Mouse (Mus musculus) MEL (cell line): ENCODE data around the gene Sema3e. TPM values are rescaled to one million over a fixed set of nuclear protein-coding genes. Genes with fewer than 3 reads are reported as not detected.

Experiments
- DNase-seq: peaks from one replicate; pipeline ENCODE4 v3.0.0; 2011; ENCODE audit warnings: low read depth, low spot score
- H3K27ac ChIP-seq: 2 replicates; pipeline ENCODE4 v1.5.1; 2012; ENCODE audit warnings: low read depth, mild to moderate bottlenecking, control low read depth, low read length, moderate library complexity; ENCODE audit not compliant: control insufficient read depth
- H3K27me3 ChIP-seq, 2 experiments: fragments of 150-350 bp in 1 of 2; sonication (generic) in 1 of 2; 2 replicates each; pipeline ENCODE4 v1.6.1; 2012; ENCODE audit warnings: low read length in 2 of 2, mild to moderate bottlenecking in 2 of 2, improper control_type of control experiment in 1 of 2, moderate library complexity in 1 of 2; ENCODE audit not compliant: insufficient read depth in 2 of 2, control insufficient read depth in 1 of 2
- H3K36me3 ChIP-seq, 2 experiments: 2 replicates each; pipeline ENCODE4 v1.6.1; 2012 to 2014; ENCODE audit warnings: low read length in 2 of 2, improper control_type of control experiment in 1 of 2, inconsistent platforms in 1 of 2, mild to moderate bottlenecking in 1 of 2; ENCODE audit not compliant: insufficient read depth in 2 of 2, control insufficient read depth in 1 of 2
- H3K4me1 ChIP-seq, 2 experiments: fragments of 150-350 bp in 1 of 2; sonication (generic) in 1 of 2; 2 replicates each; pipeline ENCODE4 v1.6.1; 2012; ENCODE audit warnings: low read length in 2 of 2, improper control_type of control experiment in 1 of 2, mild to moderate bottlenecking in 1 of 2; ENCODE audit not compliant: insufficient read depth in 2 of 2, control insufficient read depth in 1 of 2
- H3K4me3 ChIP-seq, 2 experiments: fragments of 150-350 bp in 1 of 2; sonication (generic) in 1 of 2; 2 replicates each; pipeline ENCODE4 v1.5.1; 2012; ENCODE audit warnings: low read depth in 2 of 2, low read length in 2 of 2, mild to moderate bottlenecking in 2 of 2, moderate library complexity in 2 of 2, control low read depth in 1 of 2, improper control_type of control experiment in 1 of 2; ENCODE audit not compliant: control insufficient read depth in 1 of 2, insufficient read depth in 1 of 2
- H3K79me2 ChIP-seq: 2 replicates; pipeline ENCODE4 v1.6.1; 2012; ENCODE audit warnings: mild to moderate bottlenecking, low read length, moderate library complexity; ENCODE audit not compliant: control insufficient read depth, poor library complexity, insufficient read depth
- H3K9ac ChIP-seq: 2 replicates; pipeline ENCODE4 v1.6.1; 2012; ENCODE audit warnings: low read depth, mild to moderate bottlenecking, control low read depth, low read length, moderate library complexity; ENCODE audit not compliant: control insufficient read depth, poor library complexity, severe bottlenecking
- H3K9me3 ChIP-seq: fragments of 150-350 bp; sonication (generic); replicated peaks from 2 replicates; pipeline ENCODE4 v1.6.1; 2012; ENCODE audit warnings: mild to moderate bottlenecking, low read length, improper control_type of control experiment, moderate library complexity; ENCODE audit not compliant: insufficient read depth
- BHLHE40 ChIP-seq: IDR thresholded peaks from 2 replicates; pipeline ENCODE4 v1.6.1; 2012; ENCODE audit warnings: low read depth, mild to moderate bottlenecking, inconsistent platforms, low read length, improper control_type of control experiment, borderline replicate concordance
- CTCF ChIP-seq, 3 experiments: IDR thresholded peaks in 2 of 3; conservative IDR thresholded peaks in 1 of 3; 2 replicates each; pipeline ENCODE4 v1.5.1; 2011 to 2012; ENCODE audit warnings: low read length in 3 of 3, low read depth in 2 of 3, mild to moderate bottlenecking in 2 of 3, improper control_type of control experiment in 1 of 3, inconsistent platforms in 1 of 3, mixed read lengths in 1 of 3, moderate library complexity in 1 of 3; ENCODE audit not compliant: control insufficient read depth in 1 of 3, insufficient read depth in 1 of 3, poor library complexity in 1 of 3, severe bottlenecking in 1 of 3
- ELF1 ChIP-seq: IDR thresholded peaks from 2 replicates; pipeline ENCODE4 v1.6.1; 2014; ENCODE audit warnings: low read depth, mild to moderate bottlenecking, inconsistent platforms, low read length, improper control_type of control experiment, moderate library complexity
- EP300 ChIP-seq, 2 experiments: IDR thresholded peaks; 2 replicates each; pipeline ENCODE4 v1.6.1; 2011; ENCODE audit warnings: improper control_type of control experiment in 2 of 2, low read length in 2 of 2, low read depth in 1 of 2, mild to moderate bottlenecking in 1 of 2
- GATA1 ChIP-seq: IDR thresholded peaks from 2 replicates; pipeline ENCODE4 v1.6.1; 2011; ENCODE audit warnings: low read depth, low read length, improper control_type of control experiment
- JUND ChIP-seq: IDR thresholded peaks from 2 replicates; pipeline ENCODE4 v1.6.1; 2011; ENCODE audit warnings: low read depth, mild to moderate bottlenecking, improper control_type of control experiment, low read length
- KAT2A ChIP-seq: conservative IDR thresholded peaks from 2 replicates; pipeline ENCODE4 v1.6.1; 2012; ENCODE audit warnings: low read depth, low read length, improper control_type of control experiment, inconsistent platforms
- MAFK ChIP-seq: IDR thresholded peaks from 2 replicates; pipeline ENCODE4 v1.6.1; 2011; ENCODE audit warnings: low read depth, mild to moderate bottlenecking, low read length, improper control_type of control experiment, borderline replicate concordance
- MXI1 ChIP-seq: IDR thresholded peaks from 2 replicates; pipeline ENCODE4 v1.6.1; 2011; ENCODE audit warnings: mild to moderate bottlenecking, low read depth, low read length, improper control_type of control experiment
- MYC ChIP-seq: IDR thresholded peaks from 2 replicates; pipeline ENCODE4 v1.6.1; 2011; ENCODE audit warnings: low read depth, mild to moderate bottlenecking, low read length, improper control_type of control experiment, moderate library complexity
- NELFE ChIP-seq: IDR thresholded peaks from 2 replicates; pipeline ENCODE4 v1.6.1; 2011; ENCODE audit warnings: low read depth, low read length, improper control_type of control experiment
- NRF1 ChIP-seq: IDR thresholded peaks from 2 replicates; pipeline ENCODE4 v1.6.1; 2014; ENCODE audit warnings: low read depth, mild to moderate bottlenecking, inconsistent platforms, low read length, improper control_type of control experiment, moderate library complexity; ENCODE audit not compliant: poor library complexity, insufficient read depth, severe bottlenecking
- POLR2A ChIP-seq, 2 experiments: IDR thresholded peaks; 2 replicates each; pipeline ENCODE4 v1.6.1; 2011 to 2012; ENCODE audit warnings: low read length in 2 of 2, mild to moderate bottlenecking in 2 of 2, control low read depth in 1 of 2, improper control_type of control experiment in 1 of 2, low read depth in 1 of 2, moderate library complexity in 1 of 2; ENCODE audit not compliant: control insufficient read depth in 1 of 2, insufficient read depth in 1 of 2, poor library complexity in 1 of 2
- POLR2AphosphoS2 ChIP-seq: IDR thresholded peaks from 2 replicates; pipeline ENCODE4 v1.6.1; 2011; ENCODE audit warnings: low read length, improper control_type of control experiment
- SIN3A ChIP-seq: IDR thresholded peaks from 2 replicates; pipeline ENCODE4 v1.6.1; 2012; ENCODE audit warnings: low read length, improper control_type of control experiment, inconsistent platforms
- SMC3 ChIP-seq: IDR thresholded peaks from 2 replicates; pipeline ENCODE4 v1.6.1; 2011; ENCODE audit warnings: low read depth, low read length, improper control_type of control experiment
- TCF12 ChIP-seq: IDR thresholded peaks from 2 replicates; pipeline ENCODE4 v1.6.1; 2014; ENCODE audit warnings: low read depth, mild to moderate bottlenecking, inconsistent platforms, low read length, improper control_type of control experiment, moderate library complexity
- UBTF ChIP-seq: IDR thresholded peaks from 2 replicates; pipeline ENCODE4 v1.6.1; 2012; ENCODE audit warnings: low read depth, mild to moderate bottlenecking, inconsistent platforms, low read length, improper control_type of control experiment, moderate library complexity, borderline replicate concordance; ENCODE audit not compliant: insufficient read depth
- USF2 ChIP-seq, 2 experiments: IDR thresholded peaks; 2 replicates each; pipeline ENCODE4 v1.6.1; 2011 to 2012; ENCODE audit warnings: improper control_type of control experiment in 2 of 2, low read length in 2 of 2, borderline replicate concordance in 1 of 2, inconsistent platforms in 1 of 2, low read depth in 1 of 2, mild to moderate bottlenecking in 1 of 2; ENCODE audit not compliant: insufficient read depth in 1 of 2
- ZKSCAN1 ChIP-seq: IDR thresholded peaks from 2 replicates; pipeline ENCODE4 v1.6.1; 2012; ENCODE audit warnings: low read depth, mild to moderate bottlenecking, inconsistent platforms, low read length, improper control_type of control experiment, moderate library complexity
- ZMIZ1 ChIP-seq: IDR thresholded peaks from 2 replicates; pipeline ENCODE4 v1.6.1; 2012; ENCODE audit warnings: low read depth, mild to moderate bottlenecking, inconsistent platforms, low read length, improper control_type of control experiment, moderate library complexity
- ZNF384 ChIP-seq: IDR thresholded peaks from 2 replicates; pipeline ENCODE4 v1.6.1; 2012; ENCODE audit warnings: low read depth, mild to moderate bottlenecking, inconsistent platforms, low read length, improper control_type of control experiment
- polyA plus RNA-seq, 2 experiments: library from polyadenylated mRNA; stranded (reverse) in 1 of 2; unstranded in 1 of 2; fragments of >175 nt in 1 of 2; fragments of >200 nt in 1 of 2; gene quantifications; 2 replicates each; pipeline versions ENCODE4 v1.2.1 to v1.2.4; 2012; ENCODE audit warnings: low replicate concordance in 2 of 2, low read depth in 1 of 2; ENCODE audit not compliant: insufficient read length in 2 of 2, insufficient read depth in 1 of 2, missing spikeins in 1 of 2
- total RNA-seq: library from RNA; depleted of rRNA; stranded (reverse); fragments of 300-350 nt; gene quantifications from 2 replicates; pipeline ENCODE4 v1.2.3, GENCODE M21; 2012

The Sema3e gene
- total and polyA plus RNA-seq, 3 experiments: not detected

- Histone ChIP-seq H3K4me1 (no peaks in the 10 kb centered on the region), H3K9ac (no peak overlapping the region), H3K27me3 (no peaks in the 10 kb centered on the region), H3K27ac (no peak overlapping the region), H3K36me3 (no peaks in the 10 kb centered on the region), H3K4me3 (no peak overlapping the region), H3K79me2 (no peaks in the 10 kb centered on the region)
- TF ChIP-seq UBTF: no peak
- no peak for TF ChIP-seq POLR2A (IDR thresholded peaks at IDR 0.05; ENCODE audit: control insufficient read depth in 1 of 2, insufficient read depth in 1 of 2, low read depth in 1 of 2, low read length in 2 of 2, poor library complexity in 1 of 2)
- no peak for TF ChIP-seq NELFE
- TF ChIP-seq SMC3: no peak
- TF ChIP-seq TCF12: no peak
- TF ChIP-seq MXI1: no peak
- no peak for TF ChIP-seq CTCF (IDR thresholded peaks at IDR 0.05 in 2 of 3, conservative IDR thresholded peaks at IDR 0.05 in 1 of 3; ENCODE audit: control insufficient read depth in 1 of 3, insufficient read depth in 1 of 3, low read depth in 2 of 3, low read length in 3 of 3, poor library complexity in 1 of 3, severe bottlenecking in 1 of 3)
- TF ChIP-seq ZKSCAN1: no peak
- TF ChIP-seq ELF1: no peak
- no peak for TF ChIP-seq ZNF384
- no peak for TF ChIP-seq MAFK
- TF ChIP-seq NRF1: no peak
- TF ChIP-seq, all 39 proteins: peak for 0
- no peaks in the 10 kb centered on the region for H3K9me3 ChIP-seq
- no peak for DNase-seq
Observed at GRCm38 (mm10) chr5:14098677-14099076, 73.6 kb downstream of the Sema3e start.

DNA sequence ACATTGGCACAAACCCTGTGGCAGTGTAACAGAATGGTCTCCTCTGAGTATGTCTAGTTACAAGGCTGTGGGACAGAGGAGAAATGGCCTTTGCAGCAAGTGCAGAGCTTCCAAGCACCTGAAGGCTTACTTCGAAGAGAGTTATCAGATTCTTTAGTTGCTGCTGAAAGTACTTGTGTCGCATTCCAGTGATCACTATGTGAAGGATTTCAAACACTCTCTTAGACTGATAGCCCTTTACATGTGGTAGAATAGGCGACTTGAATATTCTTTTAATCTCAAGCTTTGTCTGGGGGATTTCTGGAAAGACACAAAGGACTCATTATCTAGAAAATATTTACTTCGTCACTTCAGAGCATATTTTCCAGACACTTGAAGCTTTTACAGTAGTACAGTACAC is 82.3 kb downstream of the Sema3e start:
- H3K79me2 ChIP-seq: no peaks in the 10 kb centered on the region
- no peak for DNase-seq
- H3K27ac ChIP-seq: no peak overlapping the region
- no peaks in the 10 kb centered on the region for H3K9me3 ChIP-seq
- H3K9ac ChIP-seq: no peak overlapping the region
- H3K36me3 ChIP-seq: no peaks in the 10 kb centered on the region
- no peaks in the 10 kb centered on the region for H3K4me1 ChIP-seq
- H3K27me3 ChIP-seq: no peaks in the 10 kb centered on the region
- TF ChIP-seq SIN3A (no peak), CTCF (IDR thresholded peaks at IDR 0.05 in 2 of 3, conservative IDR thresholded peaks at IDR 0.05 in 1 of 3; ENCODE audit: control insufficient read depth in 1 of 3, insufficient read depth in 1 of 3, low read depth in 2 of 3, low read length in 3 of 3, poor library complexity in 1 of 3, severe bottlenecking in 1 of 3) (no peak), GATA1 (no peak), USF2 (IDR thresholded peaks at IDR 0.05; ENCODE audit: borderline replicate concordance in 1 of 2, insufficient read depth in 1 of 2, low read depth in 1 of 2, low read length in 2 of 2) (no peak), POLR2AphosphoS2 (no peak), JUND (no peak), BHLHE40 (no peak), UBTF (no peak), KAT2A (no peak), ZNF384 (no peak), ELF1 (no peak), NRF1 (no peak), EP300 (IDR thresholded peaks at IDR 0.05; ENCODE audit: low read depth in 1 of 2, low read length in 2 of 2) (no peak), MYC (no peak), ZMIZ1 (no peak)
- H3K4me3 ChIP-seq: no peak overlapping the region
